Mouse (Mus musculus) ES-E14 (cell line): ENCODE results near the gene Dmbt1. TPM values are rescaled to one million over a fixed set of nuclear protein-coding genes. Genes with fewer than 3 reads are reported as not detected.
A peak's percentile ranks its signal among the peaks of the same experiment; 100 is the strongest.
"Not testable (repeated sequence)": the region's sequence is repeated elsewhere in the genome, so short reads cannot be mapped to it uniquely, and the experiment has no call there.

Experiments used
- DNase-seq: peaks from one replicate; pipeline ENCODE4 v3.0.0-alpha.2; 2013; ENCODE audit warnings: low read depth, low spot score
- H3K27ac ChIP-seq: 2 replicates; pipeline ENCODE4 v1.5.1; 2012; ENCODE audit warnings: low read depth, mild to moderate bottlenecking, low read length, moderate library complexity, mixed read lengths; ENCODE audit not compliant: poor library complexity, insufficient read depth, severe bottlenecking
- H3K36me3 ChIP-seq: 2 replicates; pipeline ENCODE4 v1.6.1; 2012; ENCODE audit warnings: mild to moderate bottlenecking, low read length, moderate library complexity, mixed read lengths; ENCODE audit not compliant: control insufficient read depth, poor library complexity, insufficient read depth, severe bottlenecking
- H3K4me1 ChIP-seq, 2 experiments: fragments of 150-350 bp in 1 of 2; sonication (generic) in 1 of 2; 2 replicates each; pipeline ENCODE4 v1.6.1; 2012; ENCODE audit warnings: low read length in 2 of 2, mild to moderate bottlenecking in 1 of 2, mixed read lengths in 1 of 2; ENCODE audit not compliant: control insufficient read depth in 2 of 2, insufficient read depth in 2 of 2, poor library complexity in 1 of 2
- H3K4me3 ChIP-seq, 2 experiments: fragments of 150-350 bp in 1 of 2; sonication (generic) in 1 of 2; 2 replicates each; pipeline ENCODE4 v1.5.1; 2012; ENCODE audit warnings: low read length in 2 of 2, low read depth in 1 of 2, mild to moderate bottlenecking in 1 of 2, mixed read lengths in 1 of 2; ENCODE audit not compliant: insufficient read depth in 1 of 2, poor library complexity in 1 of 2, severe bottlenecking in 1 of 2
- H3K9ac ChIP-seq: 2 replicates; pipeline ENCODE4 v1.6.1; 2012; ENCODE audit warnings: low read depth, mild to moderate bottlenecking, low read length, mixed read lengths; ENCODE audit not compliant: poor library complexity, insufficient read depth, severe bottlenecking
- H3K9me3 ChIP-seq: fragments of 150-350 bp; sonication (generic); 2 replicates; pipeline ENCODE4 v1.6.1; 2012; ENCODE audit warnings: low read depth, mild to moderate bottlenecking, low read length; ENCODE audit not compliant: control insufficient read depth, insufficient read depth
- CHD2 ChIP-seq: IDR thresholded peaks from 2 replicates; pipeline ENCODE4 v1.6.1; 2014; ENCODE audit warnings: mild to moderate bottlenecking, low read depth, low read length, inconsistent platforms
- HCFC1 ChIP-seq: IDR thresholded peaks from 2 replicates; pipeline ENCODE4 v1.6.1; 2012; ENCODE audit warnings: low read length, inconsistent platforms, borderline replicate concordance; ENCODE audit not compliant: insufficient read depth
- MAFK ChIP-seq: IDR thresholded peaks from 2 replicates; pipeline ENCODE4 v1.6.1; 2014; ENCODE audit warnings: mild to moderate bottlenecking, low read depth, low read length, inconsistent platforms; ENCODE audit not compliant: insufficient read depth
- ZC3H11A ChIP-seq: IDR thresholded peaks from 2 replicates; pipeline ENCODE4 v1.6.1; 2012; ENCODE audit warnings: low read depth, mild to moderate bottlenecking, inconsistent platforms, low read length, borderline replicate concordance
- ZNF384 ChIP-seq: IDR thresholded peaks from 2 replicates; pipeline ENCODE4 v1.6.1; 2012; ENCODE audit warnings: low read depth, low read length, inconsistent platforms
- in situ Hi-C, 2 experiments: fragments of 600-800 bp; cut with MboI; formaldehyde crosslinking; loops; one replicate each; pipeline ENCODE4 v1.15.1; 2025; ENCODE audit warnings: low sequenced_read_pairs in 2 of 2, inconsistent platforms in 1 of 2; ENCODE audit not compliant: unreplicated experiment in 2 of 2
- total RNA-seq: library from RNA; depleted of rRNA; stranded (reverse); fragments of 300-350 nt; gene quantifications from 2 replicates; pipeline ENCODE4 v1.2.3, GENCODE M21; 2012

Gene Dmbt1
- total RNA-seq, 1 experiment = 0.27 TPM

- no peak for TF ChIP-seq MAFK
- TF ChIP-seq CHD2 = no peak
- TF ChIP-seq ZNF384 = no peak
- no peak for TF ChIP-seq HCFC1
- TF ChIP-seq ZC3H11A = no peak
- in situ Hi-C loops = no loop called here
Measured at GRCm38 (mm10) chr7:131062541-131062940, 30.7 kb downstream of the Dmbt1 start.

GRCm38 (mm10) chr7:131068191-131068590, 36.3 kb downstream of the Dmbt1 start:
- in situ Hi-C loops, H3K4me3 ChIP-seq, H3K4me1 ChIP-seq, DNase-seq, H3K27ac ChIP-seq, H3K36me3 ChIP-seq, H3K9ac ChIP-seq, H3K9me3 ChIP-seq: not testable (repeated sequence)

More at GRCm38 (mm10) chr7:131062541-131062940, 30.7 kb downstream of the Dmbt1 start:
- H3K9ac ChIP-seq = no peak overlapping the region
- H3K27ac ChIP-seq = no peak overlapping the region
- H3K36me3 ChIP-seq = no peaks in the 10 kb centered on the region
- no peak for DNase-seq
- no peak overlapping the region for H3K4me3 ChIP-seq
- H3K4me1 ChIP-seq = no peaks in the 10 kb centered on the region
- H3K9me3 ChIP-seq = no peaks in the 10 kb centered on the region

- in situ Hi-C loops, H3K4me1 ChIP-seq, DNase-seq, H3K9ac ChIP-seq, H3K9me3 ChIP-seq, H3K27ac ChIP-seq, H3K4me3 ChIP-seq, H3K36me3 ChIP-seq: not testable (repeated sequence)
Measured at GRCm38 (mm10) chr7:131073476-131073875, 41.6 kb downstream of the Dmbt1 start.

GRCm38 (mm10) chr7:131074098-131074497, 42.2 kb downstream of the Dmbt1 start:
- DNase-seq, H3K36me3 ChIP-seq, H3K9me3 ChIP-seq, H3K27ac ChIP-seq, H3K9ac ChIP-seq, H3K4me1 ChIP-seq, in situ Hi-C loops, H3K4me3 ChIP-seq: not testable (repeated sequence)

- H3K9me3 ChIP-seq = no peaks in the 10 kb centered on the region
- no peak overlapping the region for H3K4me3 ChIP-seq
- H3K36me3 ChIP-seq = no peaks in the 10 kb centered on the region
- no peak overlapping the region for H3K27ac ChIP-seq
- no peak for TF ChIP-seq HCFC1
- TF ChIP-seq ZNF384 = no peak
- no peak for TF ChIP-seq CHD2
- no peak; the same call in 1 of the 2 replicates for TF ChIP-seq ZC3H11A
- TF ChIP-seq MAFK = no peak
- in situ Hi-C loops = no loop called here
- DNase-seq = peak; percentile 16
- no peaks in the 10 kb centered on the region for H3K4me1 ChIP-seq
- no peak overlapping the region for H3K9ac ChIP-seq
Measured at GRCm38 (mm10) chr7:131075956-131076355, 44.1 kb downstream of the Dmbt1 start.

GRCm38 (mm10) chr7:131082403-131082802, 50.5 kb downstream of the Dmbt1 start:
- DNase-seq, H3K4me1 ChIP-seq, in situ Hi-C loops, H3K36me3 ChIP-seq, H3K4me3 ChIP-seq, H3K9me3 ChIP-seq, H3K27ac ChIP-seq, H3K9ac ChIP-seq: not testable (repeated sequence)
